24 mouse cellular contexts compared by ENCODE assay signal in the genomic region with DNA sequence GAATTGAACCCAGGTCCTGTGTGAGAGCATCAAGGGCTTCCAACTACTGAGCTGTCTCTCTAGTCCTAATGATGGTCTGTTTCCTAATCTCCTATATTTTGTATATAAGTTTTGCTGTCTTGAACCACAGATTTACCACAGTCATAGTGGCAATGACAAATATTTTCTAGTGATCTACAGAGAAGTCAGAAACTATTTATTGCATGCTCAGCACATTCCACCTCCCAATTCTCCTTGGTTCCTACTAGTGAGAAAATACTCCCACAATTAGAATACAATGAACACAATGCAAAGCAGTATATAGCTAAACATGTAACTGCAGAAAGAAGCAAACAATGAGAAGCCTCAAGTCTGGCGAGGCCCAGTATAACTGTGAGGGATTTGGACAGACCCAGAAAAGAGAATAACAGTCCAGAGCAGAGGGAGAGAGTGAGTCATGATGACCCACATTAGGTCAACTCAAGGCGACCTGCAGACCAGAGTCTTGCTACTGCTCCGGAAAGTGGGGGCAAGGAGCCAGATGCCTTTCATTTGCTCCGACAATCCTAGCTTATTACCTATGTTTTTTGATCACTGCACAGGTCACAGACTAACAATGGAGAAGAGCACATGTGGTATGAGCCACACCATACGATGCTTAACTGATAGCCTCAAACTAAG.
"Had no signal": no experiment of that assay in that cellular context is flagged by ENCODE, and none has a peak within 500 bp of the region (broad histone marks: within the 10 kb centered on the region; RNA-seq: fewer than 3 reads in every experiment).

No protein-coding gene starts in this region.

- H3K4me1 ChIP-seq: liver, embryonic 12.5 days had no signal

- H3K27ac ChIP-seq: heart, embryonic 10.5 days; hindbrain, embryonic 13.5 days; hindbrain, postnatal 0 days; left cerebral cortex, adult 2 months; limb, embryonic 13.5 days; limb, embryonic 15.5 days; liver, embryonic 12.5 days; liver, embryonic 14.5 days had no signal

- H3K4me3 ChIP-seq: heart, embryonic 10.5 days; heart, embryonic 12.5 days; hindbrain, embryonic 13.5 days; hindbrain, embryonic 15.5 days; left cerebral cortex, adult 2 months; limb, embryonic 13.5 days; limb, embryonic 15.5 days; liver, embryonic 12.5 days had no signal

- DNase-seq: gastrocnemius, postnatal 10 days; gastrocnemius, postnatal 36 days; heart, adult 18-20 months; heart, postnatal 10 days; heart, postnatal 36 days; kidney, adult 11 months; kidney, adult 2 months; kidney, adult 9 months; kidney, postnatal 10 days; kidney, postnatal 25 days; kidney, postnatal 4 days; layer of hippocampus, adult 9-11 months; left cerebral cortex, postnatal 4 days; lung, adult 18-20 months had no signal

- H3K9ac ChIP-seq: heart, embryonic 12.5 days; hindbrain, embryonic 13.5 days; hindbrain, embryonic 15.5 days; limb, embryonic 13.5 days; limb, embryonic 15.5 days; liver, embryonic 12.5 days; liver, embryonic 14.5 days had no signal

- H3K9me3 ChIP-seq: heart, embryonic 10.5 days; heart, embryonic 12.5 days; hindbrain, embryonic 13.5 days; hindbrain, embryonic 15.5 days; limb, embryonic 13.5 days; limb, embryonic 15.5 days; liver, embryonic 12.5 days had no signal

- H3K36me3 ChIP-seq: heart, embryonic 10.5 days; heart, embryonic 12.5 days; hindbrain, embryonic 13.5 days; hindbrain, embryonic 15.5 days; limb, embryonic 13.5 days; limb, embryonic 15.5 days; liver, embryonic 12.5 days had no signal
